Mouse (Mus musculus) right cerebral cortex, postnatal 25 days (tissue): ENCODE measurements at regions not wholly inside any gene's neighbourhood (a gene's known extent, or its start where the extent isn't known, plus 50 kb on each side); places are given as distances from the start of the nearest gene placed in this dataset.

Experiments
- DNase-seq: peaks from one replicate; pipeline ENCODE4 v3.0.0; 2022

- DNase-seq = peak; percentile 66
These were observed 54.5 kb downstream of the Gm10260 start for GRCm38 (mm10) chr13:97705926-97706325.

- no peak for DNase-seq
These were observed 55.9 kb downstream of the Gm10260 start for GRCm38 (mm10) chr13:97704541-97704940.

- no peak for DNase-seq
These were observed 61.5 kb downstream of the Gm10260 start for GRCm38 (mm10) chr13:97698967-97699366.

- DNase-seq = no peak
These were observed 62.1 kb downstream of the Gm10260 start for GRCm38 (mm10) chr13:97698317-97698716.

- no peak for DNase-seq
These were observed 63.2 kb downstream of the Gm10260 start for GRCm38 (mm10) chr13:97697262-97697661.

- DNase-seq = no peak
These were observed 65.4 kb downstream of the Gm10260 start for GRCm38 (mm10) chr13:97695022-97695421.

- DNase-seq = no peak
These were observed 66.0 kb downstream of the Gm10260 start for GRCm38 (mm10) chr13:97694356-97694990.

- no peak for DNase-seq
These were observed 72.0 kb downstream of the Gm10260 start for GRCm38 (mm10) chr13:97688310-97688886.

- DNase-seq = no peak
These were observed 76.6 kb downstream of the Gm10260 start for GRCm38 (mm10) chr13:97683836-97684235.

GRCm38 (mm10) chr13:97681228-97681987, 79.0 kb downstream of the Gm10260 start:
- no peak for DNase-seq

GRCm38 (mm10) chr13:97680283-97680896, 80.0 kb downstream of the Gm10260 start:
- DNase-seq = no peak

GRCm38 (mm10) chr13:97678991-97679390, 81.4 kb downstream of the Gm10260 start:
- no peak for DNase-seq

GRCm38 (mm10) chr13:97676536-97677048, 83.8 kb downstream of the Gm10260 start:
- DNase-seq = no peak

GRCm38 (mm10) chr13:97673107-97673506, 87.3 kb downstream of the Gm10260 start:
- DNase-seq = no peak

GRCm38 (mm10) chr13:97672038-97672675, 88.3 kb downstream of the Gm10260 start:
- DNase-seq = no peak

- no peak for DNase-seq
These were observed 91.1 kb downstream of the Gm10260 start for GRCm38 (mm10) chr13:97669366-97669765.

GRCm38 (mm10) chr13:97668910-97669309, 91.5 kb downstream of the Gm10260 start:
- no peak for DNase-seq

GRCm38 (mm10) chr13:97667313-97667712, 93.1 kb downstream of the Gm10260 start:
- DNase-seq = no peak

- DNase-seq = no peak
These were observed 93.7 kb downstream of the Gm10260 start for GRCm38 (mm10) chr13:97666761-97667160.

- no peak for DNase-seq
These were observed 95.2 kb downstream of the Gm10260 start for GRCm38 (mm10) chr13:97665226-97665625.

- DNase-seq = no peak
These were observed 97.7 kb downstream of the Gm10260 start for GRCm38 (mm10) chr13:97662741-97663140.

- DNase-seq = no peak
These were observed 103.8 kb downstream of the Gm10260 start for GRCm38 (mm10) chr13:97656618-97657017.

- no peak for DNase-seq
These were observed 108.2 kb downstream of the Gm10260 start for GRCm38 (mm10) chr13:97652279-97652678.
